ENCODE assay signal across 16 mouse cellular contexts in the genomic region with DNA sequence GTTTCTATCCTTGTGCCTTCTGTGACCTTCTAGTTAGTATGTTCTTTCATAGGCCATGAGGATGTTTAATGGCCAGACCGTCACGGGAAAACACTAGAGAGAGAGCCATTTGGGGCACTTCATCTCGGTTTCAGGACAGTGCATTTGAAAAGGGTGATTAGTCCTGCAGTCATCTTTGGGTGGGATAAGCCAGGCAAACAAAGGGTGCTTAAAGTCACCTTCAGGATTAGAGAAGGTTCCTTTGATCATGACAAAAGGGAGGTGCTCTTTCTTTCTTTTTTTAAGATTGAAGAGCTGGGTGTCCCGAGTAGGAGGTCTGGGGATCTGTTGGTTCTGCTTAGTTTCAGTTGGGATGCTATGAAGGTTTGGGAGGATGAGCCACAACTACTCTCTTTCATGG.
A peak's percentile ranks its signal among the peaks of the same experiment; 100 is the strongest.
DNase-seq lines count a peak whose midpoint lies in the region; ATAC-seq and TF ChIP-seq lines count a peak whose summit lies in the region.
"Had no signal": no experiment of that assay in that cellular context is flagged by ENCODE, and none has a peak within 500 bp of the region (broad histone marks: within the 10 kb centered on the region; RNA-seq: fewer than 3 reads in every experiment).

No protein-coding gene starts in this region.

- H3K27ac ChIP-seq in heart, embryonic 11.5 days (ENCODE audit: low read depth, low read length) = peak overlapping the region; percentile 79
- H3K27ac ChIP-seq in kidney, embryonic 16.5 days (ENCODE audit: low read length) = no peak overlapping the region
- peak overlapping the region; percentile 84; the same call in 1 of the 2 replicates for H3K27ac ChIP-seq in bone marrow, adult 2 months (ENCODE audit: control insufficient read depth, insufficient read depth, low read depth, low read length, poor library complexity)
- peak overlapping the region; percentile 78 for H3K27ac ChIP-seq in liver, embryonic 14.5 days
- H3K27ac ChIP-seq: embryonic facial prominence, embryonic 10.5 days; forebrain, embryonic 10.5 days; hindbrain, postnatal 0 days; neural tube, embryonic 15.5 days had no signal

- peaks cover 53% of the 10 kb centered on the region for H3K4me1 ChIP-seq in heart, embryonic 11.5 days (ENCODE audit: control insufficient read depth, insufficient read depth, low read length)
- peaks cover 43% of the 10 kb centered on the region for H3K4me1 ChIP-seq in kidney, embryonic 16.5 days (ENCODE audit: insufficient read depth, low read length)
- H3K4me1 ChIP-seq in bone marrow, adult 2 months (ENCODE audit: control insufficient read depth, insufficient read depth, low read length) = peaks cover 1% of the 10 kb centered on the region; the same call in 1 of the 2 replicates
- peaks cover 25 to 34% of the 10 kb centered on the region in 2 experiments for H3K4me1 ChIP-seq in liver, embryonic 14.5 days (replicated peaks; ENCODE audit: control insufficient read depth in 2 of 2, insufficient read depth in 2 of 2, low read length in 1 of 2)

- no peak for TF ChIP-seq CTCF in bone marrow, adult 2 months (IDR thresholded peaks at IDR 0.05; ENCODE audit: control insufficient read depth, insufficient read depth, low read length)
- no peak for TF ChIP-seq CTCF in liver, embryonic 14.5 days (IDR thresholded peaks at IDR 0.05; ENCODE audit: low read depth)

- no peaks in the 10 kb centered on the region for H3K27me3 ChIP-seq in heart, embryonic 11.5 days (ENCODE audit: control insufficient read depth, insufficient read depth, low read length)
- H3K27me3 ChIP-seq in kidney, embryonic 16.5 days (ENCODE audit: insufficient read depth, low read length) = no peaks in the 10 kb centered on the region
- H3K27me3 ChIP-seq in liver, embryonic 14.5 days (ENCODE audit: control insufficient read depth, insufficient read depth, low read length) = no peaks in the 10 kb centered on the region

- WGBS in heart, embryonic 11.5 days (ENCODE audit: insufficient replicate concordance) = 22% methylated on average over 4 of the region's 4 CpGs
- 28% methylated on average over 4 of the region's 4 CpGs for WGBS in kidney, embryonic 16.5 days
- WGBS in bone marrow, adult 2 months = 82% methylated on average over 4 of the region's 4 CpGs
- WGBS in liver, embryonic 14.5 days (ENCODE audit: insufficient replicate concordance) = 36% methylated on average over 4 of the region's 4 CpGs

- intact Hi-C loops in heart, postnatal 14 days (cut with DNase I) = loop anchor here (10.0 kb wide), 1 partner anchor 63 kb away; no protein-coding TSS in a partner anchor
- intact Hi-C loops in left cerebral cortex, postnatal 25 days (cut with DNase I) = no loop called here
- intact Hi-C loops in left cerebral cortex, postnatal 10 days (cut with DNase I) = no loop called here

- peak overlapping the region; percentile 50 for H3K4me2 ChIP-seq in heart, embryonic 11.5 days
- peak overlapping the region; percentile 19 for H3K4me2 ChIP-seq in kidney, embryonic 16.5 days (replicated peaks; ENCODE audit: low read depth, low read length)
- H3K4me2 ChIP-seq in liver, embryonic 14.5 days (ENCODE audit: low read depth) = peak overlapping the region; percentile 67
- H3K4me2 ChIP-seq: neural tube, embryonic 15.5 days had no signal

- 0 out of 2 replicates have a peak, but pooled peaks cover 2% of the 10 kb centered on the region for H3K36me3 ChIP-seq in heart, embryonic 11.5 days (ENCODE audit: control insufficient read depth, insufficient read depth, low read length)
- no peaks in the 10 kb centered on the region for H3K36me3 ChIP-seq in kidney, embryonic 16.5 days (ENCODE audit: insufficient read depth, low read length)
- H3K36me3 ChIP-seq in liver, embryonic 14.5 days (replicated peaks; ENCODE audit: control insufficient read depth, insufficient read depth, low read depth) = no peaks in the 10 kb centered on the region
- H3K36me3 ChIP-seq: forebrain, embryonic 10.5 days; neural tube, embryonic 15.5 days had no signal

- H3K4me3 ChIP-seq in heart, embryonic 11.5 days (ENCODE audit: low read depth, low read length) = no peak overlapping the region; the same call in 1 of the 2 replicates
- no peak overlapping the region for H3K4me3 ChIP-seq in kidney, embryonic 16.5 days (ENCODE audit: low read length)
- peak overlapping the region; percentile 59 for H3K4me3 ChIP-seq in bone marrow, adult 2 months (replicated peaks; ENCODE audit: control insufficient read depth, low read depth, low read length)
- peak overlapping the region; percentile 36 for H3K4me3 ChIP-seq in liver, embryonic 14.5 days (ENCODE audit: insufficient read depth in 1 of 2, low read depth in 2 of 2, low read length in 2 of 2)
- H3K4me3 ChIP-seq: embryonic facial prominence, embryonic 10.5 days; forebrain, embryonic 10.5 days; neural tube, embryonic 15.5 days had no signal

- no peaks in the 10 kb centered on the region for H3K9me3 ChIP-seq in heart, embryonic 11.5 days (replicated peaks; ENCODE audit: control insufficient read depth, low read length)
- no peaks in the 10 kb centered on the region for H3K9me3 ChIP-seq in kidney, embryonic 16.5 days (ENCODE audit: low read length)
- no peaks in the 10 kb centered on the region for H3K9me3 ChIP-seq in liver, embryonic 14.5 days (ENCODE audit: control insufficient read depth, low read length)
- H3K9me3 ChIP-seq: embryonic facial prominence, embryonic 10.5 days; forebrain, embryonic 10.5 days; neural tube, embryonic 15.5 days had no signal

- TF ChIP-seq EP300 in liver, embryonic 14.5 days (IDR thresholded peaks at IDR 0.05; ENCODE audit: low read depth) = no peak

- no peak for ATAC-seq in heart, embryonic 11.5 days (replicated peaks; ENCODE audit: insufficient number of reproducible peaks, low FRiP score, low TSS enrichment)
- peak; percentile 3; the same call in 1 of the 2 replicates for ATAC-seq in kidney, embryonic 16.5 days (ENCODE audit: low FRiP score, low TSS enrichment)
- peak; percentile 3; the same call in 1 of the 2 replicates for ATAC-seq in liver, embryonic 14.5 days (ENCODE audit: insufficient read depth)
- ATAC-seq: hindbrain, postnatal 0 days had no signal

- H3K9ac ChIP-seq in heart, embryonic 11.5 days (ENCODE audit: low read depth, low read length) = no peak overlapping the region
- H3K9ac ChIP-seq in kidney, embryonic 16.5 days (replicated peaks; ENCODE audit: low read length) = no peak overlapping the region
- H3K9ac ChIP-seq in liver, embryonic 14.5 days (replicated peaks) = peak overlapping the region; percentile 49; the same call in 1 of the 2 replicates
- H3K9ac ChIP-seq: neural tube, embryonic 15.5 days had no signal

- TF ChIP-seq POLR2A in bone marrow, adult 2 months (IDR thresholded peaks at IDR 0.05; ENCODE audit: borderline replicate concordance, control insufficient read depth, low read depth, low read length) = no peak

- DNase-seq in heart, postnatal 14 days = no peak
- no peak for DNase-seq in kidney, postnatal 10 days
- DNase-seq in liver, embryonic 14.5 days (ENCODE audit: low read depth in 3 of 3, low spot score in 3 of 3) = no peak
- DNase-seq in left cerebral cortex, postnatal 25 days (ENCODE audit: low spot score in 2 of 2) = no peak
- DNase-seq in left cerebral cortex, postnatal 10 days (ENCODE audit: extremely low spot score in 1 of 2, low spot score in 2 of 2) = no peak
- DNase-seq: adrenal gland, postnatal 14 days; cerebellum, postnatal 14 days; heart, adult 11 months; retina, postnatal 1 day had no signal

Comparison
In these comparisons a context has a peak if more than half of its experiments do, and no peak if none do; other contexts are left out.
1. H3K4me3 ChIP-seq: peak in bone marrow, adult 2 months (single experiment) and liver, embryonic 14.5 days (2 of 2); none in heart, embryonic 11.5 days (single experiment) and kidney, embryonic 16.5 days (single experiment).
2. Peak in every context shown above with its lines, with median percentiles within 50 percentile points of each other: H3K4me2 ChIP-seq.